Mouse (Mus musculus) lung, adult 18-20 months (tissue): ENCODE results near the gene Adamts3.

Experiments
- DNase-seq, 2 experiments: peaks; one replicate each; pipeline ENCODE4 v3.0.0; 2022; ENCODE audit warnings: mixed read lengths in 2 of 2

Adamts3 gene

DNA sequence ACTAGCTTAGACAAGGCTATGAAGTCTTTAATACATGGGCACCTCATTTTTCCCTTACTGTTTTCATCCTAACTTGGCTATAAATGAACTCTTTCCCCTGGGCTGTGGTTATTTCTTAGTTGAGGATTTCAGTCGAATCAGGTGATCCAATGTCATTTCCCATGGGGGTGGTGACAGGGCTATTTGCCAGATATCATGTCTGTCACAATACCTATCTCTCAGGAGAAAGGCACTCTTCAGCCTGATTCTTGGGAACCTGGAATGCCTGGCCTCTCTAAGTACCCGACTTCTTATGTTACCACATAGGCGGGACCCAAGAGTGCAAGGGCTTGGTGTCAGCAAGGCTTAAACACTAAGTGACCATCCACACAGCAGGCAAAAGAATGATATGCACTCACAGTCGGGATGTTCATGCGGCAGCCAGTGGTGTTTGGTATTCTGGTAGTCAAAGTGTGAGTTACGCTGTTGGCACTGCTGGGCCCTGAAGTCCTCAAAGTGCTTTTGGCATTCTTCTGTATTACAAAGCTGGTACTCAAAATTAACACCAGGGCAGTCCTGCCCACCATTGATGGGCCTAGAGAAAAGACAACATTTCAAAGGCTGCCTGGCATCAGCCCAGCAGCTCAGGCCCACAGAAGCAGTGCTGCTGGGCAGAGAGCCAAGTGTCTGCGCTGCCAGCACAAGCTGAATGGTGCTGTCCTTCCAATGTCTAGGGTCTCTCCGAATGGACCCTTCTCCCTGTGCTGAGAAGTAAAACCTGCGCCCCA is 181.7 kb downstream of the Adamts3 start:
- DNase-seq: peak in 1 of 2 experiments; percentile 10

DNA sequence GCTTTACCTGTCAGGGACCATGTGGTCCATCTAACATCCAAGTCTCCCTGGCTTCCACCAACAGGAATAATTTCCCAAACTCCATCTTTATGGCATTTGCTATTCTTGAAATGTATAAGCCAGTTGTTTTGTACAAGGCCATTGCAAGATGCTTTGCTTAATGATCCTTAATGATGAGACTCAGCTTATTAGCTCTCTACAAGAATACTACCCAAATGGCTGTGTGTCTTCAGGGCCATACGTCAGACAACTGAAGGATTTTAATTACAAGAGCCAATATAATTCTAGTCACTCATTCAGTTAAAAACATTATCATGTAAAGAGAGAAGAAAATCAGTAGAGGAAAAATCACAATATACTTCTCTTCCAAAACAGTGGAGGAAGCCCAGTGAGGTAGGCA is 195.3 kb downstream of the Adamts3 start:
- no peak for DNase-seq

DNA sequence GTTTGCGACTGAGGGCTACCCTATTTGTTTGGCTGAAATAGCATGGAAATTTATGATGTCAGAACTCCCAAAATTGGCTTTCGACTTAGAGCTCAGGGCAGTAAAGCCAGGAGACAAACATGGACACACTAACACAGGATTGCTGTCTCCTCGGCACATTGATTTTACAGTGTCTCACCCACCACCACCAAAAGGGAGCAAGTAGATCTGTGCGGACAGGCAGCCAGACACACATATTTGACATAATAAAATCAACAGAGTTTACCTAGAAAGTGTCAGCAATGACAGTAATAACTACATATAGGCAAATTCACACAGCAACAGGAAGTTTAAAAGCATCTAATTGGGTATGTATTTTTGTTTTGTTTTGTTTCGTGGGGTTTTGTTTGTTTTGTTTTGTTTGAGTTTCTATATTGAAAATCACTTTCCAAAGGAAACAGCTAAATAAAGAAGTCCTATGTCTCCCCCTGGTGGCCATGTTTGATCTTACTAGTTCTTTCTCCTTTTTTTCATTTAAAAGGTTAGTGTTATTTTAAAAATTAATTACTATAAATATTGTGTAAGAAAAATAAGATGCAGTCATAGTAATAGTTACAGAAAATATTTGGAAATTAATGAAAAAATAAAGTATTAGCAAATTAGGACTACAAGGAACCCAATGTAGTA is 203.1 kb downstream of the Adamts3 start:
- peak in 1 of 2 experiments; percentile 26 for DNase-seq

DNA sequence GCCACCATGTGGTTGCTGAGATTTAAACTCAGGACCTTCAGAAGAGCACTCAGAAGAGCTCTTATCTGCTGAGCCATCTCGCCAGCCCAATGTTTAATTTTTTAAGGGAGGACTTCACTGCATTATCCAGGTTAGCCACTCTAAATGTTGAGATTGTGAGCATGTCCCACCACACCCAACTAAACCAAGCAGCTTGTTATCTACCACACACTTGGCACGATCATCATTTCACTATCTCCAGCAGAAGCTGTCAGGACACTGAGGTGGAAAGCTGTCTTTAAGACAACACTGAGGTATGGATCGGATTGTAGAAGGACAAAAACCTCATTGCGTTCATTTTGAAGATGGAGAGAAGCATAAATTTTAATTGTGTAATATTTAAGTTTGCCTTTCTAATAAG is 205.0 kb downstream of the Adamts3 start:
- no peak for DNase-seq

DNA sequence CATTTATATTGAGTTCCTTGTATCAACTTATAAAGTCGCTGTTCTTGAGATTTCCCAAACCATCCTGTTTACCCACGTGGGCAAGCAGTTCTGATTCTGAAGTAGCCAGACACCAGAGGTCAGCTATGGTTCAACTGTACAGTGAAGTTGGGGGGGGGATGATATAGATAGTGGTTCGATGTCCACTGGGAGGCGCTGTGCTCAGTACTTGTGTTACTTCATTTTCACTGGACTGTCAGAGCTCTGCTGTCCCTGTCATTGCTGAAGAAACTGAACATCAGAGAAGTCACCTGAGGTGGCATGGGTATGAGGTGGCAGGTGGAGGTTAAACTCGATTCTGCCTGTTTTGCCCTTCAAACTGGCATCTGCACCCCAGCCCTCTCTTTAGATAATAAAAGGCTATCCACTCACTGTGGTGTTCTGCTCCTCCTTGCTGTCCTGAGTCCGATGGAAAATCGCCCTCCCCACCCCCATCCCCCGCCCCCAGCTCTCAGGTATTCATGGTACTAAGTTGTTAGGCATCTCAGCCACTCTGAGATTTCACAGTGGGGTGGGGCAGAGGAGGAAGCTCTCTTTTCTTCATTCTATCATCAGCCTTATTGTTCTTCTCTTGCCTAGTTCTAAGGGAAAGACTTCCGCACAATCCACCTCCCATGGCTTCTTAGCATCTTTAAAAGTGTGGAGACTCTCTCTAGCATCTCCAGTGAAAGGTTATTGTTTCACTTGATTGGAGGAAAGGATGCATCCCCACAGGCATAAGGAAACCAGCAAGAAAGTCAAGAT is 208.9 kb downstream of the Adamts3 start:
- no peak for DNase-seq

DNA sequence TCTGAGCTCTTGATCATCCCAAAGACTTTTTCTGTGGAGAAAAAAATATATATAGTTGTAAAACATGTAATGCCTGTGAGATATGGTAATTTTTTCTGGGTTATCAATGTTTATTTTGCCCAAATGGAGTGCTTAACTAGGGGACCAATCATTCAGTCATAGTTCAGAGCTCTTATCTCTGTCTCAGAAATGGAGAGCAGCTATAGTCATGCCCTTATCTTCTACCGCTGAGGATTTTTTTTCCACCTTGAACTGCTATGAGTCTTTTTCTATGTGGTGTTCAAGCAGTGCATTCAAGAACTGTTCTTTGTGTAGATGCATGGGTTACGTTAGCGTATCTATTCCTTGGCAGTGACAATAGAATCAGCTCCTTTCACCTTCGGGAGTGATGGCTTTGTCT is 210.2 kb downstream of the Adamts3 start:
- DNase-seq: no peak

DNA sequence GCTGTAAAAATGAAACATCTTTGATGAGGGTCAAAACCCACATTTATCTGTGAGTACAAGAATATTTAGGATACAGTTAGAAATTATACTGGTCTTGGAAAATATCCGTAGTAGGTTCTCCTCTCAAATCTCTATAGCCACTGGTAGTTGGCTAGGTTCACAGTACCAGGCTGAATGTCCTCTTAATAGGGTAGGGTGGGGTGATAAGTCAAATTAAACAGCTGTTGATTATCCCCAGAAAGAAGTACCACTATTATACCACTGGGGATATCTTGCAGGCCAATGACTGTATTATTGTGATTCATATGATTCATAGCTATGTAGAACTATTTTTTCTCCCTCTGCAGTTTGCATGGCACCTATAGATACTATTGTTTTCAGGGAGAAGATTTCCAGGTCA is 228.8 kb downstream of the Adamts3 start:
- DNase-seq: no peak

DNA sequence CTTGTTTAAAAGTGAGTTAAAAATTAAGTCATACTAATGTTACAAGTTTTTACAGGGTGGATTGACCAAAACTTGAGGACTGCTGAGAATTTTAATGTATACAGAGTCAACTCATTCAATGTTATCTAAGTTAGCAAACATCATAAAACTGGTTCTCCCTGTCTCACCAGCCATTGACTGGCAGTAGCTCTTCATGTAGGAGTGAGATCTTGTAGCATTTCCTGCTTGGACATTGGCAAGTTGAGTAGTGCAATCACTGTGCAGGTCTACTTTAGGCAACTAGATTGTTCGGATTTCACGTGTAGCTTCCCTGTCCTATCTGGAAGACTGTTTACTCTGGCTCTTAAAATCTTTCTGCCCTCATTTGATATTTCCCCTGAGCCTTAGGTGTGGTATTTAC is 229.3 kb downstream of the Adamts3 start:
- DNase-seq: peak in 1 of 2 experiments; percentile 13

DNA sequence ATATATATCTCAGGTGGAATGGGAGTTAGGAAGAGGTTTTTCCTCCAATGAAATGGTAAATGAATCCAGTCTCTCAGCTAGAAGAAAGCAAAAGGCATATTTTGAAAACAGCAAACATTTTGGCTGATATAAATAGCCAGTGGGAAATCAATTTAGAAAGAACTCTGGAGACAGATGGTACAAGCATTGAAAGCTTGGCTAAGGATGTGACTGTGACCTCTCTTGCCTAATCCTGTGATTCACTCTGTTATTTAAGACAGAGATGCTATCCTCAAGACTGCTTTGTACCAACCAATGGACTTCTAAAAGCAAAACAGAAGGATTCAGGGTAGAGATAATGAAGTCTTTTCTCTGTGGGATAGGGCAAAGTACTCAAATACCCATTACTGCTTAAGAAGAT is 236.2 kb downstream of the Adamts3 start:
- no peak for DNase-seq

DNA sequence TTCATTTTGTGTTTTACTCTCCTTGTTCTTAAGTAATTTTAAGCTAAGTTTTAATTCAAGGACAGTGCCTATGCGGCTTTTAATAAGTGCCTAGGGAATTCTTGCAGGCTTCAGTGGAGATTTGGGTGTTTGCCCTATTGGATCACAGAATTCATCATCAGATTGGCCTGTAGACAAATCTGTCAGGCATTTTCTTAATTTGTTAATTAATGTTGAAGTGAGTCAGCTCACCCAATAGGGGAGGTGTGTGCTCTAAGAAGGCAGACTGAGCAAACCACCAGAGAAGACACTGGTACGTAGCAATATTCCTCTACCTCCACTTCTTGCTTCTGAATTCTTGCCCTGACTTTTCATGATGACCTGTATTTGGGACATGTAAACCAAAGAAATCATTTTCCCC is 247.7 kb downstream of the Adamts3 start:
- no peak for DNase-seq

DNA sequence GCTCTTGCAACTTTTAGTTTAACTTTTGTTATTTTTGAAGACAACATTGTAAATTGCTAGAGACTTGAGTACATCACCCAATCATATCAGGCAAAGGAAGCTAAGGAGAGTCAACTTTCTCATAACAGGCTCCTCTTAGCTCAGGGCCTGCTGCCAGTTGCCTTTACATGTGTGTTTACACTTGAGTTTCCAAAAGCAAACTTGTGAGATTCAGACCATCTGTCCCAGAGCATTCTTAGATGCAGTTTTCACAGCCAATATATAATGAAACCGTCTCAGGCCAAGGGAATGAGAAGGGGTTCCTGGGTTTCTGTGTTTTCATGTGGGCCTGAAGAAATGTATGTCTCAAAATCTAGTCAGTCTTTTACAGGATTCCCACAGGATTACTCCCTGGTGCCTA is 251.5 kb downstream of the Adamts3 start:
- DNase-seq: no peak
